Mouse (Mus musculus): ENCODE data around the gene Pecr. TPM values are rescaled to one million over a fixed set of nuclear protein-coding genes. Genes with fewer than 3 reads are reported as not detected.

The Pecr gene
- polyA plus RNA-seq, 1 experiment, result 2.8 TPM

DNA sequence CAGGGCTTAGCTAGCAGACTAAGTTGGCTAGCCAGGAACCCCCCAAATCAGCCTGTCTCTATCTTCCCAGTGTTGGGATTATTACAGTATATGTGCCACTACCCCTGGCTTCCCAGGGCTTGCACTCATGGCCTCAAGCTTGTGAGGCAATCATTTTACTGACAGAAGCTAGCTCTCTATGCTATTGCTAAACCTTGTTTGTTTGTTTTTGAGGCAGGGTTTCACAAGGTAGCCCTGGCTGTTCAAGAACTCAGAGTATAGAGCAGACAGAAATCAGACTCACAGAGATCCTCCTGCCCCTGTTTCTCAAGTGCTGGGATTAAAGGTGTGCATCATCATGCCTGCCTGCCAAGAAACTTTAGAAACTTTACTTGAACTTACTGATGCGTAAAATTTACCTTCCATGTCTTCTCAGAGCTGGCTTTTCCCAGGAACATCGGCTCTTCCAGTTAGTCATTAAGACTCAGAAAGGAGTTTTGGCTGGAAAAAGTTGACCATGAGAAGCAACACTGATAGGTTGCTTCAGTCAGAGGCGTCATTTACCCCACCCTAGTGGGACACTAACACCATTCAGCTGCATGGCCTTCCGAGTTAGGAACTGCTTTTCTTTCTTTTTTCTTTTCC, 4.5 kb upstream of the Pecr start:
- Histone ChIP-seq H3K4me3 (ENCODE audit: extremely low read depth, insufficient read depth, insufficient read length) (no peak overlapping the region), H3K27ac (ENCODE audit: insufficient read depth, low read length) (no peak overlapping the region), H3K4me1 (ENCODE audit: control insufficient read depth, insufficient read depth, insufficient read length) (no peaks in the 10 kb centered on the region), H3K36me3 (ENCODE audit: control insufficient read depth, insufficient read depth, low read length) (no peaks in the 10 kb centered on the region), H3K27me3 (ENCODE audit: control insufficient read depth, insufficient read depth, low read length) (no peaks in the 10 kb centered on the region)
- TF ChIP-seq CTCF (IDR thresholded peaks at IDR 0.05; ENCODE audit: extremely low read depth, insufficient read depth, insufficient read length, insufficient replicate concordance) (no peak), POLR2A (IDR thresholded peaks at IDR 0.05; ENCODE audit: low read depth, low read length) (no peak)
- 88% methylated on average over 4 of the region's 4 CpGs for WGBS
- DNase-seq (ENCODE audit: low read depth in 1 of 2, low spot score in 2 of 2), result no peak

DNA sequence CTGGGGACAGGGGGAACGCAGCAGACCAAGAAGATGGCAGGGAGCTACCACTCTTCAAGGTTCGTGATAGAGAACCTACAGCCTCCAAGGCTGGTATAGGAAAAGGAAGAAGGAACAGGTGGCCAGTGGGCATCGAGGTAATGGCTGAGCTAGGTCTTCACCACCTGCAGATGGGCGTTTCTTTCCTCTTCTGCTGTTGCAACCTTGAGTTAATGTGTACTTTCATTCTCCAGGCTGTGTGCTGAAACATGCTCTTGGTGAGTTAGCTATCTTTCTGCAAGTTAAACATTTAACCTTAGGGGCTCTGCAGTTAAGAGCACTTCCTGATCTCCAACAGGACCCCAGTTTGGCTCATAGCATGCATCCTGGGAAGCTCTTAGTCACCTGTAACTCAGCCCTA, 3.8 kb upstream of the Pecr start:
- Histone ChIP-seq H3K27ac (ENCODE audit: insufficient read depth, low read length) (no peak overlapping the region), H3K36me3 (ENCODE audit: control insufficient read depth, insufficient read depth, low read length) (no peaks in the 10 kb centered on the region), H3K4me3 (ENCODE audit: extremely low read depth, insufficient read depth, insufficient read length) (no peak overlapping the region), H3K27me3 (ENCODE audit: control insufficient read depth, insufficient read depth, low read length) (no peaks in the 10 kb centered on the region), H3K4me1 (ENCODE audit: control insufficient read depth, insufficient read depth, insufficient read length) (no peaks in the 10 kb centered on the region)
- no peak for DNase-seq (ENCODE audit: low read depth in 1 of 2, low spot score in 2 of 2)
- no peak for TF ChIP-seq POLR2A (IDR thresholded peaks at IDR 0.05; ENCODE audit: low read depth, low read length)
- TF ChIP-seq CTCF (IDR thresholded peaks at IDR 0.05; ENCODE audit: extremely low read depth, insufficient read depth, insufficient read length, insufficient replicate concordance), result no peak
- WGBS, result 58% methylated on average over 4 of the region's 4 CpGs

GRCm38 (mm10) chr1:72286904-72287303, 2.8 kb upstream of the Pecr start:
- Histone ChIP-seq H3K27me3 (ENCODE audit: control insufficient read depth, insufficient read depth, low read length) (no peaks in the 10 kb centered on the region), H3K27ac (ENCODE audit: insufficient read depth, low read length) (no peak overlapping the region), H3K4me1 (ENCODE audit: control insufficient read depth, insufficient read depth, insufficient read length) (no peaks in the 10 kb centered on the region), H3K36me3 (ENCODE audit: control insufficient read depth, insufficient read depth, low read length) (no peaks in the 10 kb centered on the region), H3K4me3 (ENCODE audit: extremely low read depth, insufficient read depth, insufficient read length) (no peak overlapping the region)
- no peak for DNase-seq (ENCODE audit: low read depth in 1 of 2, low spot score in 2 of 2)
- 70% methylated on average over 5 of the region's 5 CpGs for WGBS
- TF ChIP-seq CTCF (IDR thresholded peaks at IDR 0.05; ENCODE audit: extremely low read depth, insufficient read depth, insufficient read length, insufficient replicate concordance) (no peak), POLR2A (IDR thresholded peaks at IDR 0.05; ENCODE audit: low read depth, low read length) (no peak)

- 9% methylated on average over 5 of the region's 5 CpGs for WGBS
- DNase-seq (ENCODE audit: low read depth in 1 of 2, low spot score in 2 of 2), result no peak
- Histone ChIP-seq H3K27me3 (ENCODE audit: control insufficient read depth, insufficient read depth, low read length) (no peaks in the 10 kb centered on the region), H3K36me3 (ENCODE audit: control insufficient read depth, insufficient read depth, low read length) (no peaks in the 10 kb centered on the region), H3K4me1 (ENCODE audit: control insufficient read depth, insufficient read depth, insufficient read length) (no peaks in the 10 kb centered on the region), H3K27ac (ENCODE audit: insufficient read depth, low read length) (no peak overlapping the region), H3K4me3 (ENCODE audit: extremely low read depth, insufficient read depth, insufficient read length) (no peak overlapping the region)
- TF ChIP-seq POLR2A (IDR thresholded peaks at IDR 0.05; ENCODE audit: low read depth, low read length) (no peak), CTCF (IDR thresholded peaks at IDR 0.05; ENCODE audit: extremely low read depth, insufficient read depth, insufficient read length, insufficient replicate concordance) (no peak)
Observed at GRCm38 (mm10) chr1:72284539-72284938, 425 bp upstream of the Pecr start.

DNA sequence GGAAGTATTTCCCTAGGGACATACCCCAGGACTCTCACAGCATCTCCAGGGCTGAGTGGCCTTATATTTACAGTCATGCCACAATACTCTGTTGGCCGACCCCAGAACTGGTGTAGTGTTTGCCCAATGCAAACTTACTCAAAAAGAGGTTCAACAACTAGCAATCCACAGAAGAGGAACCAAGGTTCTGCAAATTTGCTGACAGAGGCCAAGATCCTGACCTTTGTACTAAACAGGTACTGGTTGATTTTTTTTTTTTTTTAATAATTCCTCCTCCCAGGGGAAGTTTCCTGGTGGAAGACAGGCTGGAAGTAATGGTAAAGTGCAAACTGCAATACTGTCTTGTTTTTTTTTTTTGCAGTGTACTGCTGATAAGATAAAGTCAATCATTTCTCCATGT, 1.5 kb downstream of the Pecr start:
- 85% methylated on average over 1 of the region's 1 CpGs for WGBS
- no peak for DNase-seq (ENCODE audit: low read depth in 1 of 2, low spot score in 2 of 2)

DNA sequence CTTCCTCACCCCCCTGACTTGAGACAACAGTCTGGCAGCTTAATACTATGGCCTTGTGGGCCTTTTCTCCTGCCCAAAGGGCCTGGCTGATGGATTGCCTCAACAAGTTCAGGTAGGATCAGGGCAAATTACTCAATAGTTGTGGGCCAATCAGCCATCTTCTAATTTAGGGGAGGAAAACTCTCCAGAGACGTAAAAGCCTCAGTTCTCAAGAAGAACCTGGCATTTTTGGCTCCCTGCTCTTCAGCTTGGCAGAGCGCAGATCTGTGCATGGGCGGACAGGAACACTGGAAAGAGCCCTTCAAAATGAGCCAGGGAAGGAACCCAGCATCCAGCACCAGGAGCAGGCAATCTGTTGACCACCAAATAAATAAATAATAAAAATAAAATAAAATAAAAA, 6.0 kb downstream of the Pecr start:
- H3K4me3 ChIP-seq (ENCODE audit: extremely low read depth, insufficient read depth, insufficient read length), result no peak overlapping the region
- no peak overlapping the region for H3K27ac ChIP-seq (ENCODE audit: insufficient read depth, low read length)
- WGBS, result 90% methylated on average over 3 of the region's 3 CpGs
- no peaks in the 10 kb centered on the region for H3K27me3 ChIP-seq (ENCODE audit: control insufficient read depth, insufficient read depth, low read length)
- no peaks in the 10 kb centered on the region for H3K36me3 ChIP-seq (ENCODE audit: control insufficient read depth, insufficient read depth, low read length)
- no peaks in the 10 kb centered on the region for H3K4me1 ChIP-seq (ENCODE audit: control insufficient read depth, insufficient read depth, insufficient read length)
- TF ChIP-seq POLR2A (IDR thresholded peaks at IDR 0.05; ENCODE audit: low read depth, low read length) (no peak), CTCF (IDR thresholded peaks at IDR 0.05; ENCODE audit: extremely low read depth, insufficient read depth, insufficient read length, insufficient replicate concordance) (no peak)
- DNase-seq (ENCODE audit: low read depth in 1 of 2, low spot score in 2 of 2), result no peak

More for the DNA sequence above, 1.5 kb downstream of the Pecr start:
- H3K27ac ChIP-seq (ENCODE audit: insufficient read depth, low read length), result no peak overlapping the region
- H3K27me3 ChIP-seq (ENCODE audit: control insufficient read depth, insufficient read depth, low read length), result no peaks in the 10 kb centered on the region
- H3K4me1 ChIP-seq (ENCODE audit: control insufficient read depth, insufficient read depth, insufficient read length), result no peaks in the 10 kb centered on the region
- no peaks in the 10 kb centered on the region for H3K36me3 ChIP-seq (ENCODE audit: control insufficient read depth, insufficient read depth, low read length)
- no peak overlapping the region for H3K4me3 ChIP-seq (ENCODE audit: extremely low read depth, insufficient read depth, insufficient read length)
- no peak for TF ChIP-seq CTCF (IDR thresholded peaks at IDR 0.05; ENCODE audit: extremely low read depth, insufficient read depth, insufficient read length, insufficient replicate concordance)
- TF ChIP-seq POLR2A (IDR thresholded peaks at IDR 0.05; ENCODE audit: low read depth, low read length), result no peak

GRCm38 (mm10) chr1:72263099-72263498, 21.0 kb downstream of the Pecr start:
- Histone ChIP-seq H3K36me3 (ENCODE audit: control insufficient read depth, insufficient read depth, low read length) (no peaks in the 10 kb centered on the region), H3K4me3 (ENCODE audit: extremely low read depth, insufficient read depth, insufficient read length) (no peak overlapping the region), H3K27me3 (ENCODE audit: control insufficient read depth, insufficient read depth, low read length) (no peaks in the 10 kb centered on the region), H3K4me1 (ENCODE audit: control insufficient read depth, insufficient read depth, insufficient read length) (no peaks in the 10 kb centered on the region), H3K27ac (ENCODE audit: insufficient read depth, low read length) (no peak overlapping the region)
- DNase-seq (ENCODE audit: low read depth in 1 of 2, low spot score in 2 of 2), result no peak
- WGBS, result 94% methylated on average over 3 of the region's 3 CpGs
- TF ChIP-seq POLR2A (IDR thresholded peaks at IDR 0.05; ENCODE audit: low read depth, low read length) (no peak), CTCF (IDR thresholded peaks at IDR 0.05; ENCODE audit: extremely low read depth, insufficient read depth, insufficient read length, insufficient replicate concordance) (no peak)

Data from spleen, adult 2 months (tissue).